Mouse (Mus musculus) cerebellum, adult 9-10 months (tissue): Measurements from ENCODE around the gene Fam3c.
"Not testable (repeated sequence)": the region's sequence is repeated elsewhere in the genome, so short reads cannot be mapped to it uniquely, and the experiment has no call there.

Experiments
- DNase-seq: peaks from one replicate; pipeline ENCODE4 v3.0.0; 2022

Fam3c gene

GRCm38 (mm10) chr6:22289461-22290021 lies 66.5 kb downstream of the Fam3c start:
- no peak for DNase-seq

- DNase-seq: no peak
These were observed 67.1 kb downstream of the Fam3c start for GRCm38 (mm10) chr6:22288737-22289460.

GRCm38 (mm10) chr6:22288004-22288736 lies 67.9 kb downstream of the Fam3c start, which contains the start of gene Wnt16:
Gene Wnt16 (plus strand): TSS chr6:22288227.
- no peak for DNase-seq

- DNase-seq: no peak
These were observed 73.6 kb downstream of the Fam3c start for GRCm38 (mm10) chr6:22282405-22282804.

GRCm38 (mm10) chr6:22280217-22280861 lies 75.7 kb downstream of the Fam3c start:
- DNase-seq: no peak

- DNase-seq: no peak
These were observed 78.1 kb downstream of the Fam3c start for GRCm38 (mm10) chr6:22277941-22278340.

- DNase-seq: no peak
These were observed 86.1 kb downstream of the Fam3c start for GRCm38 (mm10) chr6:22269840-22270521.

- DNase-seq: no peak
These were observed 87.4 kb downstream of the Fam3c start for GRCm38 (mm10) chr6:22268677-22269076.

- no peak for DNase-seq
These were observed 88.0 kb downstream of the Fam3c start for GRCm38 (mm10) chr6:22267807-22268667.

- no peak for DNase-seq
These were observed 90.0 kb downstream of the Fam3c start for GRCm38 (mm10) chr6:22266018-22266417.

GRCm38 (mm10) chr6:22264094-22264493 lies 91.9 kb downstream of the Fam3c start:
- DNase-seq: not testable (repeated sequence)

GRCm38 (mm10) chr6:22262519-22262918 lies 93.5 kb downstream of the Fam3c start:
- DNase-seq: no peak

GRCm38 (mm10) chr6:22258784-22259183 lies 97.3 kb downstream of the Fam3c start:
- DNase-seq: no peak
